Mouse (Mus musculus): ENCODE measurements around the gene Lrrc45. TPM values are rescaled to one million over a fixed set of nuclear protein-coding genes. Genes with fewer than 3 reads are reported as not detected.

The Lrrc45 gene
- total and polyA plus RNA-seq, 3 experiments = 31.0 to 45.1 TPM; not detected in 1

- H3K27ac ChIP-seq (ENCODE audit: control insufficient read depth, low read depth, low read length) = no peak overlapping the region
- H3K4me3 ChIP-seq (ENCODE audit: control insufficient read depth in 1 of 2, insufficient read depth in 1 of 2, low read depth in 2 of 2, low read length in 2 of 2) = no peak overlapping the region
- no peaks in the 10 kb centered on the region for H3K9me3 ChIP-seq (replicated peaks; ENCODE audit: insufficient read depth, low read length)
- no peak for TF ChIP-seq JUND (IDR thresholded peaks at IDR 0.05; ENCODE audit: low read depth, low read length)
- no peak for TF ChIP-seq NELFE (IDR thresholded peaks at IDR 0.05; ENCODE audit: low read depth, low read length)
- no peak for TF ChIP-seq E2F4 (IDR thresholded peaks at IDR 0.05; ENCODE audit: borderline replicate concordance, low read depth, low read length)
- no peak for TF ChIP-seq POLR2A (IDR thresholded peaks at IDR 0.05; ENCODE audit: control insufficient read depth in 1 of 2, insufficient read depth in 1 of 2, low read depth in 1 of 2, low read length in 2 of 2, poor library complexity in 1 of 2)
- TF ChIP-seq TBP (IDR thresholded peaks at IDR 0.05; ENCODE audit: low read depth, low read length) = no peak
- no peak for TF ChIP-seq ZNF384 (IDR thresholded peaks at IDR 0.05; ENCODE audit: low read depth, low read length)
- TF ChIP-seq MEF2A (IDR thresholded peaks at IDR 0.05; ENCODE audit: extremely low read depth, insufficient replicate concordance, low read depth, low read length, poor library complexity, severe bottlenecking) = no peak
- no peak overlapping the region for H3K9ac ChIP-seq (ENCODE audit: control insufficient read depth, low read depth, low read length, poor library complexity, severe bottlenecking)
- no peaks in the 10 kb centered on the region for H3K36me3 ChIP-seq (ENCODE audit: control insufficient read depth in 1 of 2, insufficient read depth in 2 of 2, low read length in 2 of 2)
- no peaks in the 10 kb centered on the region for H3K79me2 ChIP-seq (ENCODE audit: control insufficient read depth, insufficient read depth, low read length, poor library complexity)
- H3K27me3 ChIP-seq (ENCODE audit: control insufficient read depth in 1 of 2, insufficient read depth in 2 of 2, low read length in 2 of 2) = peaks cover 3 to 4% of the 10 kb centered on the region in 2 experiments
- DNase-seq (ENCODE audit: low read depth, low spot score) = no peak
- no peaks in the 10 kb centered on the region for H3K4me1 ChIP-seq (ENCODE audit: control insufficient read depth in 1 of 2, insufficient read depth in 2 of 2, low read length in 2 of 2)
Observed at GRCm38 (mm10) chr11:120736424-120736823, 22.7 kb downstream of the Lrrc45 start.

- Histone ChIP-seq H3K4me1 (ENCODE audit: control insufficient read depth in 1 of 2, insufficient read depth in 2 of 2, low read length in 2 of 2) (no peaks in the 10 kb centered on the region), H3K27me3 (ENCODE audit: control insufficient read depth in 1 of 2, insufficient read depth in 2 of 2, low read length in 2 of 2) (peaks cover 3% of the 10 kb centered on the region in 2 experiments), H3K79me2 (ENCODE audit: control insufficient read depth, insufficient read depth, low read length, poor library complexity) (no peaks in the 10 kb centered on the region), H3K36me3 (ENCODE audit: control insufficient read depth in 1 of 2, insufficient read depth in 2 of 2, low read length in 2 of 2) (no peaks in the 10 kb centered on the region), H3K27ac (ENCODE audit: control insufficient read depth, low read depth, low read length) (no peak overlapping the region), H3K9me3 (replicated peaks; ENCODE audit: insufficient read depth, low read length) (no peaks in the 10 kb centered on the region), H3K9ac (ENCODE audit: control insufficient read depth, low read depth, low read length, poor library complexity, severe bottlenecking) (no peak overlapping the region), H3K4me3 (ENCODE audit: control insufficient read depth in 1 of 2, insufficient read depth in 1 of 2, low read depth in 2 of 2, low read length in 2 of 2) (no peak overlapping the region)
- no peak for DNase-seq (ENCODE audit: low read depth, low spot score)
- TF ChIP-seq JUND (IDR thresholded peaks at IDR 0.05; ENCODE audit: low read depth, low read length) (no peak), USF1 (IDR thresholded peaks at IDR 0.05; ENCODE audit: low read depth, low read length) (no peak), POLR2AphosphoS2 (IDR thresholded peaks at IDR 0.05; ENCODE audit: low read length) (no peak), POLR2A (IDR thresholded peaks at IDR 0.05; ENCODE audit: control insufficient read depth in 1 of 2, insufficient read depth in 1 of 2, low read depth in 1 of 2, low read length in 2 of 2, poor library complexity in 1 of 2) (no peak), MAX (IDR thresholded peaks at IDR 0.05; ENCODE audit: low read length) (no peak), CTCF (IDR thresholded peaks at IDR 0.05 in 2 of 3, conservative IDR thresholded peaks at IDR 0.05 in 1 of 3; ENCODE audit: control insufficient read depth in 1 of 3, insufficient read depth in 1 of 3, low read depth in 2 of 3, low read length in 3 of 3, poor library complexity in 1 of 3, severe bottlenecking in 1 of 3) (no peak), GABPA (IDR thresholded peaks at IDR 0.05; ENCODE audit: low read depth, low read length) (no peak), ZMIZ1 (IDR thresholded peaks at IDR 0.05; ENCODE audit: low read depth, low read length) (no peak), TBP (IDR thresholded peaks at IDR 0.05; ENCODE audit: low read depth, low read length) (no peak), USF2 (IDR thresholded peaks at IDR 0.05; ENCODE audit: borderline replicate concordance in 1 of 2, insufficient read depth in 1 of 2, low read depth in 1 of 2, low read length in 2 of 2) (no peak), ZNF384 (IDR thresholded peaks at IDR 0.05; ENCODE audit: low read depth, low read length) (no peak), UBTF (IDR thresholded peaks at IDR 0.05; ENCODE audit: borderline replicate concordance, insufficient read depth, low read depth, low read length) (no peak), MXI1 (IDR thresholded peaks at IDR 0.05; ENCODE audit: low read depth, low read length) (no peak)
Observed at GRCm38 (mm10) chr11:120740981-120741380, 27.3 kb downstream of the Lrrc45 start.

All from MEL (cell line).